Mouse (Mus musculus) frontal cortex, adult 2 months (tissue): ENCODE data around the gene Lman2. TPM values are rescaled to one million over a fixed set of nuclear protein-coding genes. Genes with fewer than 3 reads are reported as not detected.

ENCODE experiments used
- DNase-seq, 2 experiments: peaks; one replicate each; pipeline ENCODE4 v3.0.0; 2022; ENCODE audit warnings: low spot score in 1 of 2; ENCODE audit errors: extremely low spot score in 1 of 2
- polyA plus RNA-seq: library from polyadenylated mRNA; depleted of rRNA; stranded (reverse); fragments of >200 nt; gene quantifications from 2 replicates; pipeline ENCODE4 v1.2.3, GENCODE M21; 2012

The Lman2 gene
- polyA plus RNA-seq, 1 experiment: 52.9 TPM

GRCm38 (mm10) chr13:55371740-55372139, 9.2 kb upstream of the Lman2 start:
- no peak for DNase-seq

- DNase-seq: peak in 1 of 2 experiments; percentile 45
These were observed 8.6 kb upstream of the Lman2 start for GRCm38 (mm10) chr13:55371007-55371681.

DNA sequence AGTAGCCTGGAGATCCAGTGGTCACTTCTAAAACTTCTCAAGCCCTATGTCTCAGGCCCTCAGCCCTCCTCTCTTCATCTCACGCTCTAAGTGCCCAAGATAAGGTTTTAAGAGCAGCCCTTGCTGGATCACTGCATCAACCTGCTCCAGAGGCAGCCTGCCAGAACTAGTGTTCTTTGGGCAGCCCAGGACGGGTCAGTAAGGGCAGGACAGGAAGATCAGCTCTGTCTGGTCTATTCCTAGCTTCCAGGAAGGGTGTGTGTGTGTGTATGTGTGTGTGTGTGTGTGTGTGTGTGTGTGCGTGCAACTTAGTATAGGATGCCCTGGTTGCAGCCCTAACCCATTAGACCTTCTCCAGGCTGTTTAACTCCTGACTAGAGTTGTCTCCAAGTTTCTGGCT, 7.7 kb upstream of the Lman2 start:
- DNase-seq: no peak

DNA sequence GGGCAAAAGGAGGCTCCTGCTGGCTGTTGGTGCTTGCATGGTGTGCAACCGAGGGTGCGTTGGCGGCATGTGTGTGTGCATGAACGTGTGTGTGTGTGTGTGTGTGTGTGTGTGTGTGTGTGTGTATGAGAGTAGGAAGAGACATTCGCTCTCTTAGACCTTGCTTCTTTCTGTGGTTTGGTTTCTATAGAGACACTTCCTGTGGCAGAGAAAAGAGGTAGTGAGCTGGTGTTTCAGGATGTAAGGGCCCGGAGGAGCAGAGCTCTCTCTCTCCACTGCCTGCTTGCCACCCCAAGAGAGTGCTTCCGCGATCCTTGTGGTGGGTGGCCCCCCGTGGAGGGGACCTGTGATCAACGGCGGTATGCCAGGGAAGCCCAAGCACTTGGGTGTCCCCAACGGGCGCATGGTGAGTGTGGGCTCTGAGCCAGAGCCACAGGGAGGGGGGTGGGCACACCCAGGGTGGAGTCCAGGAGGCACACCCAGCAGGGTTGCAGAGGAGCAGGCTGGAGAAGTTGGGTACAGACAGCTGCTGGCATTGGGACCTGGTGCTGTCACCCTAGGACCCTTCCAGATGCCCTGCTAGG, 7.0 kb upstream of the Lman2 start, which contains the start of gene Rgs14:
TSS of gene Rgs14 (plus strand) at position 202 of the 584 bp plus-strand sequence.
- peak; percentile 39 to 69 for DNase-seq

DNA sequence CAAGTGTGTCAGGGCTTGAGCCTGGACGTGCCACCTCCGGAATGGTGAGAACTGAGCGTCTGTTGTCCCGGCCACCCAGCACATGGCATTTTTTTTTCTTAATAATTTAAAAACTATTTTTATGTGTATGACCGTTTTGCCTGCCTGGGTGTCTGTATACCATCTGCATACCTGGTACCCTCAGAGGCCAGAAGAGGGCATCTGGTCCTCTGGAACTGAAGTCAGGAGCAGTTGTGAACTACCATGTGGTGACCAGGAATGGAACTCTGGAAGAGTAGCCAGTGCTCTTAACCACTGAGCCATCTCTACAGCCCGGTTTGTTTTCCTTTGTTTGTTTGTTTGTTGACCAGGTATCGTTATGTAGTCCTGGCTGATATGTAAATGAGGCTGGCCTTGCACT, 5.8 kb upstream of the Lman2 start:
- no peak for DNase-seq

DNA sequence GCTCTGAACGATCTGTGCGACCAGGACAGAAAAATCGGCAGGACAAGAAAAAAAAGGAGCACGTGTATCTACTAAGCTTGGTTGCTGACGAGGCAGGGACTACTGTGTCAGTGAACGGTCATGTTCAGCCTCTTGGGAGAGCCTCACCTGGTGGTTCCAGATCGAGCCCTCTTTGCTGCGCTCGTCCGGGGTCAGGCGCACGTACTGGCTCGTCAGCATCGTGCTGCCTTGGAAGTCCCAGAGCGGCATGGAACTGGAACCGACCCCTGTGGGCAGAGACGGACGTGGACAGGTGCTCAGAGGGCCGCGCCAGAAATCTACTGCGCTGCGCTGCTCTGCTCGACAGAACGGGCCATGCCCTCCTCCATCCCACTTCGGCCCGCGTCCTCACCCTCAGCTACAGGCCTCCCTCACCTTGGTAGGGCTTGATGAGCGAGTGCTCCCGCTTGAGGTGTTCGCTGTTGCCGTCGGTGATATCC, 570 bp downstream of the Lman2 start:
- DNase-seq: no peak

GRCm38 (mm10) chr13:55361145-55361544, 1.4 kb downstream of the Lman2 start:
- DNase-seq: no peak

DNA sequence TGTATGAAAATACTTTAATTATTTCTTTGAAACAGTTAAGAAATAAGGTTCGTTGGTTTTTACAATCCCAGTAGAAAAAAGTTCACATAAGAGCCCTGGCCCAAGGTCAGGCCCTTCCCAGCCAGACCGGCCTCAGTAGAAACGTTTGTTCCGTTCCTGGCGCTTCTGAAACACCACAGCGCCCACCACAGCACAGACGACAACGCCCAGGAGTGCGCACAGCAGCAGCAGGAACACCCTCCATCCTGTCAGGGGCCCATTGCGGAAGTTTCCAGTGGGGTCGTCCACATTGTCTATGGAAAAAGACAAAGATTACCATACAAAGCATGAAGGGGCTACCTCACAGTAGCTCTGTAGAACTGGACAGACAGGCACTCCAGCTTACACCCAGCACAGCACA, 15.8 kb downstream of the Lman2 start:
- DNase-seq: no peak

- DNase-seq: peak in 1 of 2 experiments; percentile 70
These were observed 18.3 kb downstream of the Lman2 start for GRCm38 (mm10) chr13:55344286-55344685.

DNA sequence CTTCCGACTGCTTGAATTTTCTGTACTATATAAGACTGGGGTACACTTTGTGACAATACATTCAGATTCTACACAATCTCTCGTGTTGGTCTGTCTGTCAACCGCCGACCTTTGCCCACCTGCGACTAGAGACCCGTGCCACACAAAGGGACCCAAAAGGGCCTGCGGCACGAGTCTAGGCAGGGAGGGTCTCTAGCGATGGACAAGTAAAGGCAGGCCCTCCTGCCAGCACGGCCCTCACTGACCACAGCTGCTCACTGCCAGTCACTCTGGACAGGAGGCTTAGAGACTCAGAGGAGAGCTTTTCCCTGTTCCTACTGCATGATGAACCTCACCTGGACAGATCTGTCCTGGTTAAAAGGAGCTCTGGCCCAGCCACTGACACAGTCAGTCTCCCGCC, 20.1 kb downstream of the Lman2 start:
- no peak for DNase-seq

DNA sequence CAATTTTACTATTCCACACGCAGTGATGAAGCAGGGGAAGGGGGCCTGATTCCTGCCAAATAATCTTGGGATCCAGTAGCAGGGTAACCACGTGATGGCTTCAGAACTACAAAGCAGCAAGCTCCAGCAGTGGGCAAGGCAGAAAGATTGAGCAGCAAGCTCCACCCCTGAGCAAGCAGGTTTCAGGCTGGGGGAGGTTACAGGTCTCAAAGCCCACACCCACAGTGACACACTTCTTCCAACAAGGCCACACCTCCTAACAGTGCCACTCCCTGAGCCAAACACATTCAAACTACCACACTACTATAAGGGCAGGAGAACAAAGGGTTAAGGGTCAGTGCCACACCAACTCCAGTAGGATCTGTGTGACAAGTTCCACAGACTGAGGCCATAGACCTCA, 23.3 kb downstream of the Lman2 start:
- no peak for DNase-seq

DNA sequence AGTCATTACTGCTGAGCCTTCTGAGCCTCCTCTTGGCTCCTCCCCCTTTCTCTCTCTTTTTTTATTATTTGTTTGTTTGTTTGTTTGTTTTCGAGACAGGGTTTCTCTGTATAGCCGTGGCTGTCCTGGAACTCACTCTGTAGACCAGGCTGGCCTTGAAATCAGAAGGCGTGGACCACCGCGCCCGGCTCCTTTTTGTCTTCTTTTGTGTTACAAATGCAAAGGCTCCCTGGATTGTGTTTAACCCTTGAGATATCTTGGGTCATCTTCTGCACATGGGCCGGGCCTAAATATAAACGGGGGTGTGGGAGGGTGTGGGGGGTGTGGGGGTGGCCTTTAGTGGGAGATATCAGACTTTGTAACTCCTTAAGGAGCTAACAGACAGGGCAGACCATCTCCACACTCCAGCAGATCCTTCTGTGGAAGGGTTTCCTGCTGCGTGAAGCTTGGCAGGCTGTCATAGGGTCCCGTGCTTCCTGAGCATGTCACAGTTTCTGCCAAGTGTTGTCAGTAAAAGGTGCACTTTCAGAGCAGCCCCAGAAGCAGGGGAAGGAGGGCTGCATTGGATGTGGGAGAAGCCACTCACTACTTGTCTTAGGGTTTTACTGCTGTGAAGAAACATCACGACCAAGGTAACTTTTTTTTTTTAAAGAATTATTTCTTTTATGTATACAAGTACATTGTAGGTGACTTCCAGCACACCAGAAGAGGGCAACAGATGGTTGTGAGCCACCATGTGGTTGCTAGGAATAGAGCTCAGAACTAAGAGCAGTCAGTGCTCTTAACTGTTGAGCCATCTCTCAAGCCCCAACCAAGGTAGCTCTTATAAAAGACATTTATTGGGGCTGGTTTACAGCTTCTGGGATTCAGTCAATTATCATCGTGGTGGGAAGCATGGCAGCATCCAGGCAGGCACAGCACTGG, 24.2 kb downstream of the Lman2 start:
- DNase-seq: no peak

GRCm38 (mm10) chr13:55337341-55337975, 25.1 kb downstream of the Lman2 start:
- no peak for DNase-seq

- no peak for DNase-seq
These were observed 26.9 kb downstream of the Lman2 start for GRCm38 (mm10) chr13:55335701-55336100.

- DNase-seq: no peak
These were observed 30.3 kb downstream of the Lman2 start for GRCm38 (mm10) chr13:55332331-55332730.

DNA sequence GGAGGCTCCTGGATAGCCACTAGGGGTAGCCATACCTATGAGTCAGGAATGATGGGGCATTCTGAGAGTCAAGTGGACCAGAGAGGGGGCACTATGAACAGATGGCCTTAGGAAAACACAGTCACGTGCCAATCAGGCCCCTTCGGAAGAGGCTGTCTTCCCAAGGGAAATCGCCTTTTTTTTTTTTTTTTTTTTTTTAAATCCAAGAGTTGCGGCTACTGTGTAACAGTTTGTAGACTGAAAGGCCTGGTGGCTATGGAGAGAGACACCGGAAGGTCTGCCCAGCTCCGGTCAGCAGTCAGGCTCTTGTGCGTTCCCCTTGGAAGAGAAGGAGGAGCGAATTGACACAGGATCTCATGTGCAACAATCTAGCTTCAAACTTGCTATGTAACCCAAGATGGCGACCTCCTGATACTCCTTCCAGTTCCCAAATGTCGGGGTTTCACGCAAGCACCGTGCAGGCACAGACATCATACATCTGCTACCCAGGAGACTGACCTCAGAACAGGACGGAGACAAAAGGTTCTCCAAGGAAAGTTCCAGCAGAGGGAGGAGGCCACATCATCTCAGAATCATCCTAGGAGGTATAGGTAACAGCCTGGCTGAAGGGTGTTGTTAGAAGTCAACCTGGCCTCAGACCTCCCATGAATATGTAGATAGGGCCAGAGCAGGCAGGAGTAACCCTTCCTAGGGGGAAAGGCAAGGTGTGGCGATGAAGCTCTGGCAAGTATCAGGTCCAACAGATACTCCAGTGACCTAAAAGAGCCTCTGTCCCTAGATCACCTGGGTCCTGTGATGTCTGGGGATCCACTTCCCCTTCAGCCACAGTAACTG, 31.8 kb downstream of the Lman2 start:
- no peak for DNase-seq

DNA sequence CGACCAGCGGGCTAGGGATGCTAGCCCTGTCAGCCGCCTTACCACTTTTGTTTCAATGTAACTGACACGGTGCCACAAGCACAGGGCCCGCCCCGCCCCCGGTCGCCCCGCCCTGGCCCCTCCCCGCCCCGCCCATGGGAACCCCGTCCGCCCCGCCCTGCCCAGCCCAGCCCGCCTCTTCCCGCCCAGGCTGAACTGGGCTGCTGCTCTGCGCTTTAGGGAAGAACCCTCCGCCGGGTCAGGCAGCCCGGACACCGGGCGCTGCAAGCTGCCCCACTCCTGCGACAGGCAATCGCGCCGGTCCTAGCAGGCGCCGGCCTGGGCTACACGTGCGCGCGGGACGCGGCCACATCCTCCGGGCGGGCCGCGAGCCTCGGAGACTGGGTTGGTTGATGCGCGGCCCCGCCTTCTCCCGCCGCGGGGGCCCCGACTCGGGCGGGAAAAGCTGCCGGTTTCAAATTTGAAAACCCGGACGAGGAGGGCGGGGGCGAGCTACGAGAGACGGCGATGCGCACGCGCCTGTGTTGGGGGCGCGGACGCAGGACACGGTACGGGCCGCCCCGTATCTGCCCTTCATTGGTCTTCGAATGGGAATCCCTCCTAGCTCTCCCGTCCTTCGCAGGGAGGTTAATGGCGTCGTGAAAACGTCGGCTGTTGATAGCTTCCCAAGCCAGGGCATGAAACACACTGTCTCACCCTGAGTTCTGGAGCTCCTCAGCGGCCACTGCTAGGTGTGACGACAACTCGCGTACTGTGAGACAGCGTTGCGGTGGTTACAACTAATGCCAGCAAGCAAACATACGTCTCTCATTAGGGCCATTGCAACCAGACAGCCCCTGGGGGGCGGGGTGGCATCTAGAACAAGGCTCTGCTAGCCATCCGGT, 32.7 kb downstream of the Lman2 start, which contains the start of gene Mxd3:
TSS of gene Mxd3 (minus strand) at position 141 of the 884 bp plus-strand sequence.
- DNase-seq: peak in 1 of 2 experiments; percentile 74

DNA sequence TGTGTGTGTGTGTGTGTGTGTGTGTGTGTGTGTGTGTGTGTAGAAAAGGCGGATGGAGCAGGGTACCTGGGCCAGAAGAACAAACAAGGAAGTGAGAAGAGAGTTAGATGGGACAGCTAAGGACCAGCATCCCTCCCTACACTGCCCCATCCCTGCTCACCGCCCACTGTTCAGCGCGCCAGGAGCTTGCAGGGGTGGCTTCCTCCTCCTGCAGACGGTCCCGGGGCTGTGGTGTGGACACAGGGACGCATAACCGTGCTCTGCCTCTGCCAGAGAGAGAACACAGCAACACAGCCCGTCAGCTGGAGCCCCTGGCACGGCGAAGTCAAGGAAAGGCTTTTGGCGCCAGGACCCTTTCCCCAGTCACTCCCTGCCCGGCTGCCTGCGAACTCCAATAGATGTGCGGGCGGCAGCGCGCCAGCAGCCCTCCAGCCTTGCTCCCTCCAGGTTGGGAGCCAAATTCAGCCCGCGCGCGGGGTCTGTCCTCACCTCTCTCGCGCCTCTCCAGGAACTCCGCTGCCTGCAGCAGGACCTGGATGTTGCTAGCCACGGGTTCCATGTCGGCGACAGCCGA, 33.4 kb downstream of the Lman2 start:
- no peak for DNase-seq
